Mouse (Mus musculus) midbrain, embryonic 13.5 days (tissue): ENCODE results near the gene Nudt17. TPM values are rescaled to one million over a fixed set of nuclear protein-coding genes. Genes with fewer than 3 reads are reported as not detected.

ENCODE experiments used
- ATAC-seq: fragments of 200-750 bp; cut with Nextera tagmentation; 2 replicates; pipeline ENCODE4 v1.8.0; 2017; ENCODE audit warnings: mild to moderate bottlenecking, moderate TSS enrichment, moderate library complexity
- H3K27ac ChIP-seq: fragments of 300-500 bp; sonication (generic); 2 replicates; pipeline ENCODE4 v1.5.1; 2015; ENCODE audit warnings: inconsistent platforms, mild to moderate bottlenecking, moderate library complexity
- H3K27me3 ChIP-seq: fragments of 300-500 bp; sonication (generic); 2 replicates; pipeline ENCODE4 v1.6.1; 2015; ENCODE audit warnings: mild to moderate bottlenecking, inconsistent platforms
- H3K36me3 ChIP-seq: fragments of 300-500 bp; sonication (generic); 2 replicates; pipeline ENCODE4 v1.6.1; 2015; ENCODE audit warnings: mild to moderate bottlenecking, inconsistent platforms
- H3K4me1 ChIP-seq: fragments of 300-500 bp; sonication (generic); replicated peaks from 2 replicates; pipeline ENCODE4 v1.6.1; 2015; ENCODE audit warnings: inconsistent platforms
- H3K4me2 ChIP-seq: fragments of 300-500 bp; sonication (generic); replicated peaks from 2 replicates; pipeline ENCODE4 v1.6.1; 2015; ENCODE audit warnings: moderate library complexity, mild to moderate bottlenecking, inconsistent platforms
- H3K4me3 ChIP-seq: fragments of 300-500 bp; sonication (generic); replicated peaks from 2 replicates; pipeline ENCODE4 v1.5.1; 2015; ENCODE audit warnings: mild to moderate bottlenecking, inconsistent platforms
- H3K9ac ChIP-seq: fragments of 300-500 bp; sonication (generic); replicated peaks from 2 replicates; pipeline ENCODE4 v1.6.1; 2015; ENCODE audit warnings: mild to moderate bottlenecking, inconsistent platforms
- H3K9me3 ChIP-seq: fragments of 300-500 bp; sonication (generic); 2 replicates; pipeline ENCODE4 v1.6.1; 2016; ENCODE audit warnings: mild to moderate bottlenecking, inconsistent platforms
- WGBS: fragments of 180-500 bp; shearing (Covaris S2); methylation state at CpG from one replicate; pipeline ENCODE4 v1.1.7; 2015; 5-methylcytosine and 5-hydroxymethylcytosine counted together
- polyA plus RNA-seq: library from polyadenylated mRNA; unstranded; fragments of >200 nt; fragmentation: Nextera tagmentation; extraction: Ambion mirVana; gene quantifications from 2 replicates; pipeline ENCODE4 v1.2.1, GENCODE M21; 2015

Gene Nudt17
- polyA plus RNA-seq, 1 experiment from 2014 or later, result 10.6 TPM

DNA sequence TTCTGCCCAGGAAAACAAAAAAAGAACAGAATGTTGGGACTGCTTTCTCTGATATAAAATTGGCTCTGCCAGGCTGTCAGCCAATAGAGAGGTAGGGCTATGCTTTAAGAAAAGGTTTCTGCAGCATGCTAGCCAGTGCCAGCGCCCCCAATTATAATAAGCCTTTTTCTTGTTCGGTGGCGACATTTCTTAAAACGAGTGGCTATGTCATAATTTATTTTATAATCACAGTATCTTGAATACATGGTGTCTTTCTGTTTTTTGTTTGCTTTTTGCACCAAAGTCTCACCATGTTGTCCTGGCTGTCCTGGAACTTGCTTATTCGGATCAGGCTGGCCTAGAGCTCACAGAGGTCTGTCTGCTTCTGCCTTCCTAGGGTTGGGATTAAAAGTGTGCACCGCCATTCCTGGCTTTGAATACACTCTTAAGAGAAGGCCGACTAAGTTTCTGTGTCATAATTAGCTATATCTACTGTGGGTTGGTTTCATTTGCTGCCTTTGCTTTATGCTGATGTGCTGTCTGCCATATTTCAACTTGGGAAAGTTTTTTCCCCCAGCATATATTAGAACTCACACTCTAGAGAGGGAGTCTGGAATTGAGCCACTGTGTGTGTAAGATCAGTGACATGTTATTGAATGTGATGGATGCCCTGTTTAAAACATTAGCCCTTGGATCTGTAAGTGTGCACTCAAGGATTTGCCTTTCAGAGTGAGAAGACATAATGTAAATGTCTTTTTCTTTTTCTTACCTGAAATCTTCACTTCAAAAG is 20.5 kb upstream of the Nudt17 start:
- no peaks in the 10 kb centered on the region for H3K9me3 ChIP-seq
- H3K27ac ChIP-seq, result no peak overlapping the region
- peak overlapping the region; percentile 79 for H3K4me2 ChIP-seq
- no peak for ATAC-seq
- WGBS, result 42% methylated on average over 7 of the region's 7 CpGs
- peak overlapping the region; percentile 94 for H3K4me3 ChIP-seq
- peak overlapping the region; percentile 86 for H3K9ac ChIP-seq
- peaks cover 43% of the 10 kb centered on the region for H3K4me1 ChIP-seq
- H3K27me3 ChIP-seq, result no peaks in the 10 kb centered on the region
- H3K36me3 ChIP-seq, result peaks cover 2% of the 10 kb centered on the region

DNA sequence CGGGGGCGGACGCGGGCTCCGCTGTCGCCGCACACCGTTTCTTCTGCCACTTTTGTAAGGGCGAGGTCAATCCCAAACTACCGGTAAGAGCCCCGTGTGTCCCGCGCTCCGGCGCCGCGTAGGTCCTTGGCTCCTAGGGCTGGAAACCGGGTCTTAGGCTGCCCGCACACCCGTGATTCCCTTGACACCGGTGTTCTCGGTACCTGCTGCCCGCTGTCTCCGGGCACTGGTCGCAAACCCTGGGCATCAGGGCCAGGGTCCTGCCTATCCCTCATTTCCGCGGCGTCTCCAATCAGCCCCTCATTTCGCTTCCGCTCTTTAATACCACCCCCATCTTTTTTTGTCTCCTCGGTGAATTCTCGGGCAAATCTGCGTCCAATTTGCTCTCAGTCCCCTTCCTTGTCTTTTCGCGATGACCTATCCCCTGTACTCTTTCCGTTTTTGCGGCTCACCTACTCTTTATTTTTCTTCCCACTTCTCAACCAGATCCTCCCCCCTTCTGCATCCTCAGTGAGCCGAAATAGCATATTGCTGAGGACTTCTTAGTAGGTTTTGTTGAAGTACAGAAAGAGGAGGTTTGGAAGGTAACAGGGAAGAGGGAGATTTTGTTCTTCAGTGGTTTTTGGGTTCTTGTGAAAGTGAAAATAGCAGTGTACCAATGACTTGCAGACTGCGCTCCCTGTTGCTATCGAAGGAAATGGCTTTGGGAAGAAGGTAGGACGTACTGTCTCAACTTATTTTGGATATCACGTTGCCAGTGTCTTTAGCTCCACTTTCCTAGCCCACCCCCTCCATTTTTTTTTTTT is 19.7 kb upstream of the Nudt17 start:
- ATAC-seq, result no peak; the same call in 1 of the 2 replicates
- no peaks in the 10 kb centered on the region for H3K27me3 ChIP-seq

DNA sequence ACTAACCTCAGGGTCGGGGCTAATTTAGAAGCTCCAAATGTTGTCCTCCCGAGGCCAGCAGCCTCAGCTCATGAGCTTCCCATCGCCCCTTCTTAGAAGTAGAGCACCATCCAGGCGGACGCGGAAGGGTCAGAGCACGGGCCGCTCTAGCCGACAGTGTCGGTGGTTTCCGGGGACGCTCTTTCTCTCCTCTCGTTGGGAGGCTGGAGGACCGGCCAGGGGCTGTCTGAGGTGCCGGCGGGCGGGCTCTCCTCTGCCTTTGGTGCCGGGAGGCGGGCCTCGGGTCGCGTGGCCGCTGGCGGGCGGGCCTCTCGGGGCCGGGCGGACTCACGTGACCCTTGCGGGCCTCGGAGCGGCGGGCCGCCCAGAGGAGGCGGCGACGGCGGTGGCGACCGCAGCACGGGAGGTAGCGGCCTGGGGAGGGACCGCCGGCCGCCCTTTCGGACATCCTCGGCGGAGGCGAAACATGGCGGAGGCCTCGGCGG is 19.0 kb upstream of the Nudt17 start, which contains the start of the genes Polr3c and Rnf115:
TSS of gene Polr3c (minus strand) at position 286 of the 485 bp plus-strand sequence.
TSS of gene Rnf115 (plus strand) at position 322 of the 485 bp plus-strand sequence.
- Histone ChIP-seq H3K9me3 (no peaks in the 10 kb centered on the region), H3K27ac (peak within 1 kb of the TSS; percentile 81), H3K36me3 (peaks cover 16% of the 10 kb centered on the region), H3K4me1 (peaks cover 43% of the 10 kb centered on the region), H3K27me3 (no peaks in the 10 kb centered on the region), H3K4me3 (peak within 1 kb of the TSS; percentile 94), H3K9ac (peak within 1 kb of the TSS; percentile 86), H3K4me2 (peak within 1 kb of the TSS; percentile 79)
- peak; percentile 99 for ATAC-seq
- under 1% methylated on average over 51 of the region's 52 CpGs for WGBS

More for the DNA sequence above, 19.7 kb upstream of the Nudt17 start:
- H3K9ac ChIP-seq, result peak overlapping the region; percentile 86
- peak overlapping the region; percentile 81 for H3K27ac ChIP-seq
- 1% methylated on average over 42 of the region's 42 CpGs for WGBS
- H3K9me3 ChIP-seq, result no peaks in the 10 kb centered on the region
- H3K36me3 ChIP-seq, result peaks cover 9% of the 10 kb centered on the region
- peak overlapping the region; percentile 79 for H3K4me2 ChIP-seq
- peaks cover 43% of the 10 kb centered on the region for H3K4me1 ChIP-seq
- peak overlapping the region; percentile 94 for H3K4me3 ChIP-seq

DNA sequence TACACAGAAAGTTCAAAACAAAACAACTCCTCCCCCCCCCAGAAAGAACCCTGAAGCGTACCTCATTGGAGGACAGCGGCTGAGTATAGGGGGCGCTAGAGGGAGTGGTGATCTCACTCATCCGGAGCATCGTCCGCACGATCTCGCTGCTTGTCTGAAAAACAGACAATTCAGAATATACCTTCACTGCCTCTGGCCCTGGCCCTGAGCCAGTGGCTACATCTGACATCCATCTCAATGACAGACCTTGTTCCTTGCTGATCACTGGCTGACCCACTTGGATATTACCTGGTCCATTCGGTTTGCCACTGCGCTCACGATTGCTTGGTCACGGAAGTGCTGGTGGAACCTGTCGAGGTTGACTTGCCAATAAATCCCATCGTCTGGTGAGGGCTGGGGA is 10.8 kb upstream of the Nudt17 start:
- H3K27ac ChIP-seq, result no peak overlapping the region
- no peak overlapping the region for H3K9ac ChIP-seq
- no peaks in the 10 kb centered on the region for H3K9me3 ChIP-seq
- 34% methylated on average over 14 of the region's 14 CpGs for WGBS
- H3K27me3 ChIP-seq, result no peaks in the 10 kb centered on the region
- peaks cover 64% of the 10 kb centered on the region for H3K36me3 ChIP-seq
- no peaks in the 10 kb centered on the region for H3K4me1 ChIP-seq
- no peak overlapping the region for H3K4me2 ChIP-seq
- no peak for ATAC-seq
- no peak overlapping the region for H3K4me3 ChIP-seq

DNA sequence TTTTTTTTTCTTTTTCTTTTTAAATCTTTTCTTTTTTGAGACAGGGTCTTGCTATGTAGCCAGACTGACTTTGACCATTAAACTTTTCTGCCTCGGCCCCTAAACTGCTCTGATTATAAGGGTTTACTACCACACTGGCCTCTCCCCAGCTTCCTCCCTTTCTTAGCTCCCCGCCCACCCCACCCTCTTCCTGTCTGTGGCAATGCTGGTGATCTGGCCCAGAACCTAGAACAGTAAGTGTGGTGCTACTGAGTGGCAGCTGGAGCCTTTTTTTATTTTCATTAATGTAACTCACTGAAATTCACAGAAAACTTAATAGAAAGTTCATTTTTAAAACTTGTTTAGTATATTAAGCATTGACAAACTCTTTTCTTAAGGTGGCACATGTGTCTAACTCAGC is 7.5 kb upstream of the Nudt17 start:
- Histone ChIP-seq H3K36me3 (peaks cover 66% of the 10 kb centered on the region), H3K9ac (no peak overlapping the region), H3K27me3 (no peaks in the 10 kb centered on the region), H3K4me2 (no peak overlapping the region), H3K4me3 (no peak overlapping the region), H3K27ac (no peak overlapping the region), H3K9me3 (no peaks in the 10 kb centered on the region), H3K4me1 (no peaks in the 10 kb centered on the region)
- ATAC-seq, result no peak
- 91% methylated on average over 2 of the region's 2 CpGs for WGBS

DNA sequence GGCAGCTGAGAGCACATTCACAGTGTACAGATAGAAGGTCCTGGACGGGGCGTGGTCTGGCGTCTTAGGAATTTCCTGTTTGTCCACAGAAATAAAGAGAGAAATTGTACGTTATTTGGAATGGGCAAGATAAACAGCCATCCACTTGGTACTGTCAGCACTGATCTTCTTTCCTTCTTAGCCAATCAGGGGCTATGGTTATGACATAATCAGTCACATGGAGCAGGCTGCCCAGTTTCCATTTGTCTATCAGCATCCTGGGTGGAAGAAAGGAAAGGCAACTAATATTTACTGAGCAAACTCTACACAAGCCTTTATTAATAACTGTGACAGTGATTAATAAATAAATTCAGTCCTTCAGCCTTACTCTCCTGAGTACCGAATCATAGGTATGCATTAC is 5.9 kb upstream of the Nudt17 start:
- H3K4me1 ChIP-seq, result no peaks in the 10 kb centered on the region
- 93% methylated on average over 5 of the region's 5 CpGs for WGBS
- no peak overlapping the region for H3K9ac ChIP-seq
- H3K27ac ChIP-seq, result no peak overlapping the region
- no peaks in the 10 kb centered on the region for H3K27me3 ChIP-seq
- no peak overlapping the region for H3K4me3 ChIP-seq
- H3K9me3 ChIP-seq, result no peaks in the 10 kb centered on the region
- no peak overlapping the region for H3K4me2 ChIP-seq
- peaks cover 76% of the 10 kb centered on the region for H3K36me3 ChIP-seq
- no peak for ATAC-seq

DNA sequence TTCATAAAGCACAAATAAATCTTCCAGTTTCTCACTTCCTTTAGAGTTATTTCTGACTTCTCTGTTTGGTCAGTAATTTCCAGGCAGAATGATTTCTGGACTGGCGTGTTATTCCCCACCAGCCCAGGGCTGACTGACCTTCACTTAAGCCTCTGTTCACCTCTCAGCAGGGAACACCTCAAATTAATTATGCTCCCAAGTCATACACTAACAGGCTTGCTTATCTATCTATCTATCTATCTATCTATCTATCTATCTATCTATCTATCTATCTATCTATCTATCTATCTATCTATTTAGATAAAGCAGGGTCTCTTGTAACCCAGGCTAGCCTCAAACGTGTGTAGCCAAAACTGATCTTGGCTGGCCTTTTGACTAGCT is 312 bp upstream of the Nudt17 start:
- Histone ChIP-seq H3K9me3 (no peaks in the 10 kb centered on the region), H3K4me1 (peaks cover 9% of the 10 kb centered on the region; the same call in 1 of the 2 replicates), H3K9ac (no peak overlapping the region; the same call in 1 of the 2 replicates), H3K4me3 (peak overlapping the region; percentile 53), H3K4me2 (peak overlapping the region; percentile 92), H3K27ac (no peak overlapping the region), H3K36me3 (peaks cover 65% of the 10 kb centered on the region), H3K27me3 (peaks cover 12% of the 10 kb centered on the region)
- WGBS, result 45% methylated on average over 2 of the region's 2 CpGs
- ATAC-seq, result peak; percentile 12; the same call in 1 of the 2 replicates

DNA sequence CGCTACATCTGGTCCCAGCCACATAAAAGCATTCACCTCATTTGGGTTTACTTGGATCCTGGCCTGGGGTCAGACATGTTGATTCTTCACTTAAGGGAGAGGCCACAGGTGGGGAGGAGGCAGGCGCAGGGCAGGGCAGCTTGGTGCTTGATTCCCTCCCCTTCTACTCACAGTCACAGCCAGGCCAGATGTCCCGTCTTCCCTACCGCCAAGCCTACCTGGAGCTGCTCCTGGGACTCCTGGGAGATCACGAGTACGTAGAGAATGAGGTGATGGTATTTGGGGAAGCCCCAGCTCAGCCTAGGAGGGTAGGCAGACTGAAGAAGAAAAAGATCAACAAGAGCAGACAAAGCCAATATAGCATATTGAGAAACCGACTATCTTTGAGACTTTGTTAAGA is 1.4 kb downstream of the Nudt17 start:
- Histone ChIP-seq H3K9ac (no peak overlapping the region), H3K4me1 (peaks cover 9% of the 10 kb centered on the region; the same call in 1 of the 2 replicates), H3K4me3 (no peak overlapping the region), H3K4me2 (no peak overlapping the region), H3K27me3 (peaks cover 12% of the 10 kb centered on the region), H3K36me3 (peaks cover 63% of the 10 kb centered on the region), H3K9me3 (no peaks in the 10 kb centered on the region), H3K27ac (no peak overlapping the region)
- 78% methylated on average over 7 of the region's 7 CpGs for WGBS
- ATAC-seq, result no peak

DNA sequence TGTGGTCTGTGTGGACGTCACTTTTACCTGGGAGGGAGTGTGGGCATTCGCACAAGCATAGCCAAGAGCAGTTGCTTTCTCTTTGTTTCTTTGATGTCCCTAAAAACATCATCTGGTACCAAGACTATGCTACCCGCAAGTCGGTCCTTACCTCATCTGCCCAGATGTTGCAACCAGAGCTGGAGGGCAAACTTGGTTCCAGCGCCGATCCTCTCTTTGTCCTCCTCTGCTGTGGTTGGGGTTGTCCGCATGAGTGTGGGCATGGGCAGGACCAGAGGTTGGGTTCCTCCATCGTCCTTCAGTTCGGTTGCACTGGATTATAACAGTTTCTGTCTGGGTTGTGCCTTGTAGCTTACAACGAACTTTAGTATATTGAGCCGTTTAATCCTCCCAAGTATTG is 2.1 kb downstream of the Nudt17 start:
- no peaks in the 10 kb centered on the region for H3K9me3 ChIP-seq
- no peak for ATAC-seq
- peaks cover 63% of the 10 kb centered on the region for H3K36me3 ChIP-seq
- 91% methylated on average over 11 of the region's 11 CpGs for whole genome bisulfite sequencing
- H3K4me3 ChIP-seq, result no peak overlapping the region
- no peak overlapping the region for H3K9ac ChIP-seq
- H3K4me1 ChIP-seq, result peaks cover 9% of the 10 kb centered on the region; the same call in 1 of the 2 replicates
- H3K27ac ChIP-seq, result no peak overlapping the region
- no peak overlapping the region for H3K4me2 ChIP-seq
- peaks cover 12% of the 10 kb centered on the region for H3K27me3 ChIP-seq

DNA sequence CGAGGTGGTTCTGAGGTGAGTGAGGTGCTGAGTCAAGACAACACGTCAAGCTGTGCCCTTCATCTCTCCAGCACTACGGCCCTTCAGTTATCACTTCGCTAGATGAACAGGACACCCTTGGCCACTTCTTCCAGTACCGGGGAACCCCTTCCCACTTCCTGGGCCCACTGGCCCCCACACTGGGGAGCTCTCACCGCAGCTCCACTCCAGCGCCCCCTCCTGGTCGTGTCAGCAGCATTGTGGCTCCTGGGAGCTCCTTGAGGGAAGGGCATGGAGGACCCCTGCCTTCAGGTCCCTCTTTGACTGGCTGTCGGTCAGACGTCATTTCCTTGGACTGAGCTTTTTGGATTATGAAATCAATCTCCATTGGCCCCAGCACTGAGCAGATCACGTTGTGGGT is 3.6 kb downstream of the Nudt17 start:
- ATAC-seq, result no peak
- Histone ChIP-seq H3K4me1 (peaks cover 9% of the 10 kb centered on the region; the same call in 1 of the 2 replicates), H3K27ac (no peak overlapping the region), H3K4me3 (no peak overlapping the region), H3K27me3 (peaks cover 12% of the 10 kb centered on the region), H3K36me3 (peaks cover 61% of the 10 kb centered on the region), H3K9me3 (no peaks in the 10 kb centered on the region), H3K9ac (no peak overlapping the region), H3K4me2 (no peak overlapping the region)
- WGBS, result 71% methylated on average over 11 of the region's 11 CpGs

DNA sequence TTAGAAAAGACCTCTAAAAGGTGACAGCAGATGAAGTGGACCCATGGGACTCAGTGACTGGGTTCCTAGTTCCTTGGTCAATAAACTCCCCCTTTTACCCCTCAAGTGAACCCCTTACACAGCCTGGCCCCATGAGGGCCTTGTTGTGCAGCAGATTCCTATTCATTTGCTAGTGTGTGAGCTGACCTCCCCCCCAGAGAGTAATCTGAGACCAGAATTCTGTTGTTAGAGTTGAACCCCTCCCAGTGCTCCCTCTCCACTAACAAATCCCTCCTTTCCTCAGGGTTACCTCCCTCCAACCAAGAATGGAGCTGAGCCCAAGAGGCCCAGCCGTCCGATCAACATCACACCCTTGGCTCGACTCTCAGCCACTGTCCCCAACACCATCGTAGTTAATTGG is 7.4 kb downstream of the Nudt17 start:
- Histone ChIP-seq H3K4me1 (peaks cover 21% of the 10 kb centered on the region), H3K4me2 (no peak overlapping the region), H3K9ac (no peak overlapping the region), H3K27ac (no peak overlapping the region), H3K9me3 (no peaks in the 10 kb centered on the region), H3K4me3 (no peak overlapping the region), H3K36me3 (peaks cover 63% of the 10 kb centered on the region), H3K27me3 (no peaks in the 10 kb centered on the region)
- no peak for ATAC-seq
- 89% methylated on average over 4 of the region's 4 CpGs for WGBS

DNA sequence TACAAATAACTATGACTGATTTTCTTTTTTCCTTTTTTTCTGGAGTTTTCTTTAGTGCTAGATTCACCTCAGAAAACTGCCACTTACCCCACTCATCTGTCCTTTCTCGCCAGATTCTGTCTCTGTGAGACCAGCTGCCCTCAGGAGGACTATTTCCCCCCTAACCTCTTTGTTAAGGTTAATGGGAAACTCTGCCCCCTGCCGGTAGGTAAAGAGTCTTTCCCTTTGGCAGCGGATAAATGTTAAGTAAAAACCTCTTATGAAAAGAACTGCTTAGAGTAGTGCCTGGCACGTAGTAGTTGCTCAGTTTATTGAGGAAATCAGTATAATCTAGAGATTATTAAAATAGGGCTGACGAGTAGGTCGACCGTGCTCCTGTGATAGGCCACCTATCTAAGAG is 8.0 kb downstream of the Nudt17 start:
- 52% methylated on average over 7 of the region's 7 CpGs for WGBS

More for the DNA sequence above, 8.0 kb downstream of the Nudt17 start:
- Histone ChIP-seq H3K4me2 (no peak overlapping the region), H3K9me3 (no peaks in the 10 kb centered on the region), H3K27ac (no peak overlapping the region), H3K4me3 (no peak overlapping the region), H3K4me1 (peaks cover 26% of the 10 kb centered on the region), H3K36me3 (peaks cover 57% of the 10 kb centered on the region), H3K9ac (no peak overlapping the region), H3K27me3 (no peaks in the 10 kb centered on the region)
- ATAC-seq, result no peak
